Mouse (Mus musculus): ENCODE measurements around the gene Nptx1. TPM values are rescaled to one million over a fixed set of nuclear protein-coding genes. Genes with fewer than 3 reads are reported as not detected.

Nptx1 gene
- polyA plus RNA-seq, 1 experiment from 2014 or later: 1.4 TPM

DNA sequence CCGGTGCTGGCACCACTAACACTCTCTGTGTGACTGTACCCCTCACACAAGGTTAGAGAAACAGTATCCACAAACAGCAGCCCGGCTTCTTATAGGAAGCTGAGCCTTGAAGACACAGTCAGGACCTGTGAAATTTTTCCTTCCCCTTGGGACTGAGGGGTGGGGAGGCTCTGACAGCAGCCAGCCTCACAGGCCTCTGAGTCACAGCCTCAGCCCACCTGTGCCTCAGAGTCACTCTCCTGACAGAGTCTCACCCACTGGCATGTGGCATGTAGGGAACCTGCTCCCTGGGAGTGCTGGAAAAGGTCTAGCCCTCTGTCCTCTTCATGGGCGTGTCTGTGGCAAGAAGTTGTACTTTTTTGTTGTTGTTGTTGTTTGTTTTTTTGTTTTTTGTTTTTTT lies 3.9 kb upstream of the Nptx1 start:
- no peaks in the 10 kb centered on the region for H3K36me3 ChIP-seq (ENCODE audit: insufficient read depth)
- 48% methylated on average over 3 of the region's 3 CpGs for WGBS
- H3K9me3 ChIP-seq (ENCODE audit: low read depth, low read length): no peaks in the 10 kb centered on the region
- ATAC-seq (ENCODE audit: insufficient read depth) (no peak), DNase-seq (no peak)
- H3K9ac ChIP-seq: no peak overlapping the region
- no peak overlapping the region for H3K4me2 ChIP-seq
- peaks cover 20% of the 10 kb centered on the region for H3K4me1 ChIP-seq (ENCODE audit: insufficient read depth)
- H3K27me3 ChIP-seq (ENCODE audit: insufficient read depth, low read length): peaks cover 46% of the 10 kb centered on the region
- H3K4me3 ChIP-seq (ENCODE audit: low read depth, low read length): no peak overlapping the region
- H3K27ac ChIP-seq (ENCODE audit: low read depth): no peak overlapping the region
- no peak for TF ChIP-seq CTCF (IDR thresholded peaks at IDR 0.05; ENCODE audit: low read depth)

GRCm38 (mm10) chr11:119550546-119551335 lies 3.2 kb upstream of the Nptx1 start:
- H3K4me1 ChIP-seq (ENCODE audit: insufficient read depth): peaks cover 21% of the 10 kb centered on the region
- 43% methylated on average over 10 of the region's 10 CpGs for WGBS
- ATAC-seq (ENCODE audit: insufficient read depth) (no peak), DNase-seq (peak; percentile 49)
- no peak overlapping the region for H3K27ac ChIP-seq (ENCODE audit: low read depth)
- H3K4me3 ChIP-seq (ENCODE audit: low read depth, low read length): no peak overlapping the region
- H3K9me3 ChIP-seq (ENCODE audit: low read depth, low read length): no peaks in the 10 kb centered on the region
- H3K4me2 ChIP-seq: no peak overlapping the region
- H3K36me3 ChIP-seq (ENCODE audit: insufficient read depth): no peaks in the 10 kb centered on the region
- peaks cover 53% of the 10 kb centered on the region for H3K27me3 ChIP-seq (ENCODE audit: insufficient read depth, low read length)
- TF ChIP-seq CTCF (IDR thresholded peaks at IDR 0.05; ENCODE audit: low read depth): no peak
- H3K9ac ChIP-seq: no peak overlapping the region

DNA sequence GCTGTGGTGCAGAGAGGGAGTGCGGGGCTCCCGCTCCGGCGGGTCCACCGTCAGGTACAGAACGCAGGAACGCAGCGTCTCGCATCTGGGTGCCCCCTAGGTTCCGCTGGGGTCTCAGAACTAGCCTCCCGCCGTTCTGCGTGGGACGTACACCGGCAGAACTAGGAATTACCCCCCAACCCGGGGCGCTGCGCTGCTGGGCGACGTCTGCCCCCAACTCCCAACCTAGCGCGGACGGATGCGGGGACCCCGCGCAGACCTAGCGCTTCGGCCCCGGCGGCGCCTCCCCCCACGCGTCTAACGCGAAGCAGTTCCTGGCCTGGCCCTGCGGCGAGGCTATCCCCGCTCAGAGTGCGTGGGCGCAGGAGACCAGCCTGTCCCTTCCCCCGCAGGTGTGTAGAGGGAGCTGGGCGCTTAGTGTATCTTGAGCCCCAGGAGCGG lies 1.8 kb upstream of the Nptx1 start:
- Histone ChIP-seq H3K27me3 (ENCODE audit: insufficient read depth, low read length) (peaks cover 67% of the 10 kb centered on the region), H3K4me1 (ENCODE audit: insufficient read depth) (peaks cover 21% of the 10 kb centered on the region), H3K4me2 (peak overlapping the region; percentile 98), H3K36me3 (ENCODE audit: insufficient read depth) (no peaks in the 10 kb centered on the region), H3K27ac (ENCODE audit: low read depth) (no peak overlapping the region), H3K9ac (peak overlapping the region; percentile 29; the same call in 1 of the 2 replicates), H3K9me3 (ENCODE audit: low read depth, low read length) (no peaks in the 10 kb centered on the region), H3K4me3 (ENCODE audit: low read depth, low read length) (peak overlapping the region; percentile 54)
- ATAC-seq (ENCODE audit: insufficient read depth) (no peak), DNase-seq (peak; percentile 11)
- WGBS: under 1% methylated on average over 43 of the region's 43 CpGs
- TF ChIP-seq CTCF (IDR thresholded peaks at IDR 0.05; ENCODE audit: low read depth): no peak; the same call in 1 of the 2 replicates

DNA sequence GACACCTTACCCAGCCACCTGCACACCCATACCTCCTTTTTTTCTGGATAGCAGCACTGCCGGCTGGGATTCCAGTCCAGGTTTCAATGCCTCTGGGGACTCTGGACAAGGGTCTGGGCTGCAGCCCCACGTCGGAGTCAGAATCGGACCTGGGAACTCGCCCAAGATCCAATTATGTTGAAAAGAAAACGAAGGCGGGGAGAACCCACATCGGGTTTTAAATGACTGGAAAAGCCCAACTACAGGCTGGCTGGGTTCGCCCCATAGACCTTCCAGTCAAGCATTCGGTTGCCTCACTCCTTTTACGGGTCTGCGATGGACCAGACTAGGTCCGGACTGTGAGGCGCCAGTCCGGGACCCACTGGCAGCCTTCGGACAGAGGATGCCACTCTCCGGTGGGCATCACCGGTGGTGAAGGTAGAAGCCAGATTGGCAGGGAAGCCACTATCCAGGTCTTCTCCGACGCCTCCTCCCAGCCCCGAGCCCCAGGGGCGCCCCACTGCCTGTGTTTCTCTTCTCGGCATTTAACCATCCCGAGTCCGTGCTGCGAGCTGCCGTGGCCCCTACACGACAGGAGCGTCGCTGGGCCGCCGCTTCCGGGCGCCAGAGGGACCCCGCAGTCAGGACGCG lies 1.3 kb upstream of the Nptx1 start:
- no peaks in the 10 kb centered on the region for H3K9me3 ChIP-seq (ENCODE audit: low read depth, low read length)
- H3K4me3 ChIP-seq (ENCODE audit: low read depth, low read length): peak overlapping the region; percentile 54
- H3K36me3 ChIP-seq (ENCODE audit: insufficient read depth): no peaks in the 10 kb centered on the region
- DNase-seq (peak; percentile 21), ATAC-seq (ENCODE audit: insufficient read depth) (no peak)
- H3K4me1 ChIP-seq (ENCODE audit: insufficient read depth): peaks cover 21% of the 10 kb centered on the region
- peak overlapping the region; percentile 98 for H3K4me2 ChIP-seq
- H3K27ac ChIP-seq (ENCODE audit: low read depth): no peak overlapping the region
- peaks cover 72% of the 10 kb centered on the region for H3K27me3 ChIP-seq (ENCODE audit: insufficient read depth, low read length)
- 1% methylated on average over 37 of the region's 37 CpGs for WGBS
- H3K9ac ChIP-seq: peak overlapping the region; percentile 29; the same call in 1 of the 2 replicates
- TF ChIP-seq CTCF (IDR thresholded peaks at IDR 0.05; ENCODE audit: low read depth): peak; percentile 21; the same call in 1 of the 2 replicates

DNA sequence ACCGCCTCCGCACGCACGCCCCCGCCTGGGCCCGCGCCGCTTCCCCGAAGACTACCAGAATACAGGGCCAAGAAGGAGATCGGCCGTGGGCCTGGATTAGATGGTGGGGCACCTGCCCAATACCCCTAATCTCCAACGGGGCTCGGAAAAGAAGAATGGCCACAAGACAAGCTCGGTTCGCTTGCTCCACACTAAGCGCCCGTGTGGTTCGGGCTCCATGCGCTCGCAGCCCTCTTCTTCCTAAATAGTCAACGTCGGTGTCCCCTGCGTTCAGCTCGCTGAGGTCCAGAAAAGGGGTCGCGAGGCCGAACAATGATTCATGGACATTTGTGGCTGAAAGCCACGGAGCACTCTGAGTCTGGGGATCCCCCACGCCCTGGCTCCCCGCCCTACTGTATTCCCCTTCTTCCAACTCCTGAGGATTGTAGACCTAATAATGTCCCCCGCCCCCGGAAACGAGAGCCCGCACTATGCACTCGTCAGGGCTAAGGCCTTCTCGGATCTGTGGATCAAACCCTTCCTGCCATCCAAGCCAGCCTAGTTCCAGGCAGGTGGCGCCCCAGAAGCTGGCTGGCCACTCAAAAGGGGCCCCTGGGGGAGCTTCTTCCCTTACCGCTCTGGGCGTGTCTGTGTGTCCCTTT lies 518 bp upstream of the Nptx1 start:
- Histone ChIP-seq H3K9me3 (ENCODE audit: low read depth, low read length) (no peaks in the 10 kb centered on the region), H3K36me3 (ENCODE audit: insufficient read depth) (no peaks in the 10 kb centered on the region)

DNA sequence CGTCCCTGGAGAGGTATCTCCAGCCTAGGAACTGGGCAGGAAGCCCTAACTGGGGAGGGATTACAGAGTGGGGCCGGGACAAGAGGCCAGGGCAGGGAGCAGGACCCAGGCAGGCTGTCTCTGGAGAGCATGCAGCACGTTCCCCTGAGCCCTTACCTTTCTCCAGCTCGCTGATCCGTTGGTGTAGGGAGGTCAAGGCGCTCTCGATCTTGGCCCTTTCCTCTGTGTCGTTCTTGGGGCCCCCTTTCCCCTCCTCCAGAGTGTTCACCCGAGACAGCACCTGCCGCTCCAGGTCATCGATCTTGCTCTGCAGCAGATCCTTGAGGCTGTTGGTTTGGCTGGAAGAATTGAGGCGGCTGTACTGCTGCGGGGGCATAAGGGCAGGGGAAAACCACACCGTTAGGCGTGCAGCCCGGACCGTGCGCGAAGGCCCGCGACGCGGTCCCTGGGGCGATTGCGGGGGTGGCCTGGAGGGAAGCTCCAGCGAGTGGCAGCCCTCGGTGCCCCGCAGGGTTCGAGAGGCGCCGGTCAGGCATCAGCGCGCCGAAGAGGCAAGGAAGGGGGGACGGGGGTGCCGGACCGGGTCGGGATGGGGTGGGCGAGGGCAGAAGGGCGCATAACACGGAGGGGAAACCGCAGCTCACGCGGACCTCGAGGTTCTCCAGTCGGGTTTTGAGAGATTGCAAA lies 914 bp downstream of the Nptx1 start:
- peaks cover 72% of the 10 kb centered on the region for H3K27me3 ChIP-seq (ENCODE audit: insufficient read depth, low read length)
- ATAC-seq (ENCODE audit: insufficient read depth): no peak
- DNase-seq: no peak

More for the DNA sequence above, 518 bp upstream of the Nptx1 start:
- Histone ChIP-seq H3K9ac (peak overlapping the region; percentile 54), H3K27ac (ENCODE audit: low read depth) (no peak overlapping the region), H3K27me3 (ENCODE audit: insufficient read depth, low read length) (peaks cover 72% of the 10 kb centered on the region), H3K4me3 (ENCODE audit: low read depth, low read length) (peak overlapping the region; percentile 54), H3K4me1 (ENCODE audit: insufficient read depth) (peaks cover 21% of the 10 kb centered on the region), H3K4me2 (peak overlapping the region; percentile 98)
- DNase-seq: peak; percentile 40
- no peak for TF ChIP-seq CTCF (IDR thresholded peaks at IDR 0.05; ENCODE audit: low read depth)
- ATAC-seq (ENCODE audit: insufficient read depth): no peak
- WGBS: under 1% methylated on average over 39 of the region's 39 CpGs

More for the DNA sequence above, 914 bp downstream of the Nptx1 start:
- Histone ChIP-seq H3K9me3 (ENCODE audit: low read depth, low read length) (no peaks in the 10 kb centered on the region), H3K9ac (peak overlapping the region; percentile 54), H3K4me1 (ENCODE audit: insufficient read depth) (peaks cover 15% of the 10 kb centered on the region), H3K4me2 (peak overlapping the region; percentile 98), H3K4me3 (ENCODE audit: low read depth, low read length) (peak overlapping the region; percentile 54), H3K27ac (ENCODE audit: low read depth) (no peak overlapping the region), H3K36me3 (ENCODE audit: insufficient read depth) (no peaks in the 10 kb centered on the region)
- TF ChIP-seq CTCF (IDR thresholded peaks at IDR 0.05; ENCODE audit: low read depth): no peak
- under 1% methylated on average over 46 of the region's 46 CpGs for WGBS

All from lung, embryonic 14.5 days (tissue).